ENCODE assay signal across 8 mouse cellular contexts in genomic region chr5:132543118-132544071, GRCm38 (mm10). TPM values are rescaled to one million over a fixed set of nuclear protein-coding genes. Genes with fewer than 3 reads are reported as not detected.
A peak's percentile ranks its signal among the peaks of the same experiment; 100 is the strongest.
DNase-seq lines count a peak whose midpoint lies in the region; ATAC-seq lines count a peak whose summit lies in the region.

Gene Auts2 (minus strand): TSS chr5:132543344.

- DNase-seq in layer of hippocampus, adult 11-12 months (ENCODE audit: low spot score): peak; percentile 85
- no peak for DNase-seq in layer of hippocampus, adult 9-10 months (ENCODE audit: low spot score)
- DNase-seq in kidney, postnatal 14 days: peak; percentile 91
- DNase-seq in liver, embryonic 13.5 days: peak; percentile 57
- DNase-seq in testis, postnatal 10 days (ENCODE audit: low spot score): peak; percentile 93

- peaks cover 32% of the 10 kb centered on the region for H3K4me1 ChIP-seq in forebrain, embryonic 12.5 days
- H3K4me1 ChIP-seq in heart, embryonic 15.5 days (replicated peaks): peaks cover 16% of the 10 kb centered on the region
- H3K4me1 ChIP-seq in liver, embryonic 13.5 days (replicated peaks): peaks cover 16% of the 10 kb centered on the region
- peaks cover 23% of the 10 kb centered on the region for H3K4me1 ChIP-seq in neural tube, embryonic 12.5 days

- no peaks in the 10 kb centered on the region for H3K9me3 ChIP-seq in forebrain, embryonic 12.5 days
- H3K9me3 ChIP-seq in heart, embryonic 15.5 days (replicated peaks): no peaks in the 10 kb centered on the region
- H3K9me3 ChIP-seq in liver, embryonic 13.5 days (replicated peaks): no peaks in the 10 kb centered on the region
- no peaks in the 10 kb centered on the region for H3K9me3 ChIP-seq in neural tube, embryonic 12.5 days

- H3K4me3 ChIP-seq in forebrain, embryonic 12.5 days (replicated peaks): peak within 1 kb of the TSS; percentile 75
- H3K4me3 ChIP-seq in heart, embryonic 15.5 days: peak within 1 kb of the TSS; percentile 87
- H3K4me3 ChIP-seq in liver, embryonic 13.5 days (replicated peaks): peak within 1 kb of the TSS; percentile 60
- peak within 1 kb of the TSS; percentile 89 for H3K4me3 ChIP-seq in neural tube, embryonic 12.5 days

- peak within 1 kb of the TSS; percentile 93 for H3K9ac ChIP-seq in forebrain, embryonic 12.5 days
- H3K9ac ChIP-seq in heart, embryonic 15.5 days: peak within 1 kb of the TSS; percentile 77
- peak within 1 kb of the TSS; percentile 58 for H3K9ac ChIP-seq in liver, embryonic 13.5 days
- peak within 1 kb of the TSS; percentile 83 for H3K9ac ChIP-seq in neural tube, embryonic 12.5 days

- H3K27ac ChIP-seq in forebrain, embryonic 12.5 days: peak within 1 kb of the TSS; percentile 94
- peak within 1 kb of the TSS; percentile 89 for H3K27ac ChIP-seq in heart, embryonic 15.5 days
- no peak within 1 kb of the TSS for H3K27ac ChIP-seq in liver, embryonic 13.5 days
- peak within 1 kb of the TSS; percentile 83 for H3K27ac ChIP-seq in neural tube, embryonic 12.5 days

- peak; percentile 91 for ATAC-seq in forebrain, embryonic 12.5 days (ENCODE audit: low FRiP score)
- ATAC-seq in heart, embryonic 15.5 days (replicated peaks; ENCODE audit: insufficient number of reproducible peaks, insufficient read depth, low FRiP score, low read depth): peak; percentile 93
- peak; percentile 88 for ATAC-seq in liver, embryonic 13.5 days (ENCODE audit: low read depth)
- peak; percentile 93 for ATAC-seq in neural tube, embryonic 12.5 days (ENCODE audit: low FRiP score, low read depth)

- peaks cover 10% of the 10 kb centered on the region; the same call in 1 of the 2 replicates for H3K27me3 ChIP-seq in forebrain, embryonic 12.5 days
- peaks cover 7% of the 10 kb centered on the region; the same call in 1 of the 2 replicates for H3K27me3 ChIP-seq in heart, embryonic 15.5 days
- H3K27me3 ChIP-seq in liver, embryonic 13.5 days: peaks cover 54% of the 10 kb centered on the region
- no peaks in the 10 kb centered on the region for H3K27me3 ChIP-seq in neural tube, embryonic 12.5 days (replicated peaks)

- H3K4me2 ChIP-seq in forebrain, embryonic 12.5 days: peak within 1 kb of the TSS; percentile 76
- H3K4me2 ChIP-seq in heart, embryonic 15.5 days: peak within 1 kb of the TSS; percentile 96
- H3K4me2 ChIP-seq in liver, embryonic 13.5 days: peak within 1 kb of the TSS; percentile 69
- H3K4me2 ChIP-seq in neural tube, embryonic 12.5 days (replicated peaks): peak within 1 kb of the TSS; percentile 75

- 1% methylated on average over 76 of the region's 105 CpGs for WGBS in forebrain, embryonic 12.5 days
- WGBS in heart, embryonic 15.5 days: under 1% methylated on average over 82 of the region's 105 CpGs
- WGBS in liver, embryonic 13.5 days (ENCODE audit: insufficient replicate concordance): under 1% methylated on average over 72 of the region's 105 CpGs
- under 1% methylated on average over 96 of the region's 105 CpGs for WGBS in neural tube, embryonic 12.5 days

- no peaks in the 10 kb centered on the region for H3K36me3 ChIP-seq in forebrain, embryonic 12.5 days (replicated peaks)
- H3K36me3 ChIP-seq in heart, embryonic 15.5 days: no peaks in the 10 kb centered on the region
- H3K36me3 ChIP-seq in liver, embryonic 13.5 days: no peaks in the 10 kb centered on the region
- H3K36me3 ChIP-seq in neural tube, embryonic 12.5 days: no peaks in the 10 kb centered on the region

RNA-seq across cellular contexts. Expression of gene Auts2, which starts in this region (rescaled TPM):
- 90.0 and 94.8 TPM in 2 replicates for polyA plus RNA-seq in forebrain, embryonic 12.5 days (2016; fragmentation: Nextera tagmentation; extraction: Ambion mirVana)
- polyA plus RNA-seq in heart, embryonic 15.5 days (2015; fragmentation: Nextera tagmentation; extraction: Ambion mirVana): 12.9 and 15.8 TPM in 2 replicates
- 1.5 TPM in 2 replicates for polyA plus RNA-seq in liver, embryonic 13.5 days (2015; fragmentation: Nextera tagmentation; extraction: Ambion mirVana)
- 74.1 and 81.4 TPM in 2 replicates for polyA plus RNA-seq in neural tube, embryonic 12.5 days (2016; fragmentation: Nextera tagmentation; extraction: Ambion mirVana)
